Mouse (Mus musculus): ENCODE data around the gene Llgl1. TPM values are rescaled to one million over a fixed set of nuclear protein-coding genes. Genes with fewer than 3 reads are reported as not detected.

Gene Llgl1
- 29.4 TPM for polyA plus RNA-seq (2015; fragmentation: Illumina TruSeq; extraction: RNeasy Lipid Tissue Mini Kit (QIAGEN cat#74804); ENCODE audit: low read depth, low replicate concordance)

GRCm38 (mm10) chr11:60699524-60700075 is at the start of gene Llgl1:
Gene Llgl1 (plus strand): TSS chr11:60699723.

GRCm38 (mm10) chr11:60726601-60727391 is 27.3 kb downstream of the Llgl1 start, which contains the start of gene Flii:
Gene Flii (minus strand): TSS chr11:60727263.

GRCm38 (mm10) chr11:60728260-60728761 is 28.8 kb downstream of the Llgl1 start, which contains the start of gene Mief2:
Gene Mief2 (plus strand): TSS chr11:60728398.

Other genes with a start within 250 kb of the Llgl1 start
- gene Drg2, start 245.1 kb upstream of the Llgl1 start, polyA plus RNA-seq (2015; fragmentation: Illumina TruSeq; extraction: RNeasy Lipid Tissue Mini Kit (QIAGEN cat#74804); ENCODE audit: low read depth, low replicate concordance): 66.5 TPM
- gene Myo15, start 230.4 kb upstream of the Llgl1 start, polyA plus RNA-seq (2015; fragmentation: Illumina TruSeq; extraction: RNeasy Lipid Tissue Mini Kit (QIAGEN cat#74804); ENCODE audit: low read depth, low replicate concordance): 0.10 TPM
- 25.1 TPM for gene Alkbh5, start 163.3 kb upstream of the Llgl1 start, polyA plus RNA-seq (2015; fragmentation: Illumina TruSeq; extraction: RNeasy Lipid Tissue Mini Kit (QIAGEN cat#74804); ENCODE audit: low read depth, low replicate concordance)
- 48.0 TPM for gene Flii, start 27.5 kb downstream of the Llgl1 start, polyA plus RNA-seq (2015; fragmentation: Illumina TruSeq; extraction: RNeasy Lipid Tissue Mini Kit (QIAGEN cat#74804); ENCODE audit: low read depth, low replicate concordance)
- gene Mief2, start 28.7 kb downstream of the Llgl1 start, polyA plus RNA-seq (2015; fragmentation: Illumina TruSeq; extraction: RNeasy Lipid Tissue Mini Kit (QIAGEN cat#74804); ENCODE audit: low read depth, low replicate concordance): 17.7 TPM
- gene Top3a, start 77.6 kb downstream of the Llgl1 start, polyA plus RNA-seq (2015; fragmentation: Illumina TruSeq; extraction: RNeasy Lipid Tissue Mini Kit (QIAGEN cat#74804); ENCODE audit: low read depth, low replicate concordance): 3.8 TPM
- gene Smcr8, start 77.8 kb downstream of the Llgl1 start, polyA plus RNA-seq (2015; fragmentation: Illumina TruSeq; extraction: RNeasy Lipid Tissue Mini Kit (QIAGEN cat#74804); ENCODE audit: low read depth, low replicate concordance): 17.5 TPM
- 4.7 TPM for gene Shmt1, start 112.0 kb downstream of the Llgl1 start, polyA plus RNA-seq (2015; fragmentation: Illumina TruSeq; extraction: RNeasy Lipid Tissue Mini Kit (QIAGEN cat#74804); ENCODE audit: low read depth, low replicate concordance)
- gene Dhrs7b, start 130.9 kb downstream of the Llgl1 start, polyA plus RNA-seq (2015; fragmentation: Illumina TruSeq; extraction: RNeasy Lipid Tissue Mini Kit (QIAGEN cat#74804); ENCODE audit: low read depth, low replicate concordance): 35.8 TPM
- 45.2 TPM for gene Tmem11, start 179.5 kb downstream of the Llgl1 start, polyA plus RNA-seq (2015; fragmentation: Illumina TruSeq; extraction: RNeasy Lipid Tissue Mini Kit (QIAGEN cat#74804); ENCODE audit: low read depth, low replicate concordance)
- 6.5 TPM for gene Natd1, start 215.0 kb downstream of the Llgl1 start, polyA plus RNA-seq (2015; fragmentation: Illumina TruSeq; extraction: RNeasy Lipid Tissue Mini Kit (QIAGEN cat#74804); ENCODE audit: low read depth, low replicate concordance)
- gene Map2k3, start 232.3 kb downstream of the Llgl1 start, polyA plus RNA-seq (2015; fragmentation: Illumina TruSeq; extraction: RNeasy Lipid Tissue Mini Kit (QIAGEN cat#74804); ENCODE audit: low read depth, low replicate concordance): 14.5 TPM

Measured in brain, adult 10 weeks (tissue).